Mouse (Mus musculus) liver, embryonic 12.5 days (tissue): Measurements from ENCODE around the gene Gm15093. TPM values are rescaled to one million over a fixed set of nuclear protein-coding genes. Genes with fewer than 3 reads are reported as not detected.
"Not testable (repeated sequence)": the region's sequence is repeated elsewhere in the genome, so short reads cannot be mapped to it uniquely, and the experiment has no call there.

Experiments
- ATAC-seq: fragments of 200-750 bp; cut with Nextera tagmentation; 2 replicates; pipeline ENCODE4 v1.8.0; 2017; ENCODE audit warnings: moderate number of reproducible peaks, mild to moderate bottlenecking, moderate library complexity
- H3K27ac ChIP-seq: fragments of 300-500 bp; sonication (generic); 2 replicates; pipeline ENCODE4 v1.5.1; 2016; ENCODE audit warnings: mild to moderate bottlenecking
- H3K27me3 ChIP-seq: fragments of 300-500 bp; sonication (generic); replicated peaks from 2 replicates; pipeline ENCODE4 v1.6.1; 2016; ENCODE audit warnings: mild to moderate bottlenecking, moderate library complexity
- H3K36me3 ChIP-seq: fragments of 300-500 bp; sonication (generic); 2 replicates; pipeline ENCODE4 v1.6.1; 2016; ENCODE audit warnings: mild to moderate bottlenecking, moderate library complexity
- H3K4me1 ChIP-seq: fragments of 300-500 bp; sonication (generic); 2 replicates; pipeline ENCODE4 v1.6.1; 2016
- H3K4me2 ChIP-seq: fragments of 300-500 bp; sonication (generic); 2 replicates; pipeline ENCODE4 v1.6.1; 2016; ENCODE audit warnings: mild to moderate bottlenecking, moderate library complexity
- H3K4me3 ChIP-seq: fragments of 300-500 bp; sonication (generic); 2 replicates; pipeline ENCODE4 v1.5.1; 2016; ENCODE audit warnings: mild to moderate bottlenecking, moderate library complexity
- H3K9ac ChIP-seq: fragments of 300-500 bp; sonication (generic); 2 replicates; pipeline ENCODE4 v1.6.1; 2016; ENCODE audit warnings: mild to moderate bottlenecking, moderate library complexity
- H3K9me3 ChIP-seq: fragments of 300-500 bp; sonication (generic); replicated peaks from 2 replicates; pipeline ENCODE4 v1.6.1; 2016; ENCODE audit warnings: mild to moderate bottlenecking, moderate library complexity
- WGBS: fragments of 180-500 bp; shearing (Covaris S2); methylation state at CpG from one replicate; pipeline ENCODE4 v1.1.7; 2016; ENCODE audit not compliant: insufficient replicate concordance; 5-methylcytosine and 5-hydroxymethylcytosine counted together
- polyA plus RNA-seq: library from polyadenylated mRNA; unstranded; fragments of >200 nt; fragmentation: Nextera tagmentation; extraction: Ambion mirVana; gene quantifications from 2 replicates; pipeline ENCODE4 v1.2.1, GENCODE M21; 2016

Gm15093 gene
- polyA plus RNA-seq: not detected in 2 replicates

DNA sequence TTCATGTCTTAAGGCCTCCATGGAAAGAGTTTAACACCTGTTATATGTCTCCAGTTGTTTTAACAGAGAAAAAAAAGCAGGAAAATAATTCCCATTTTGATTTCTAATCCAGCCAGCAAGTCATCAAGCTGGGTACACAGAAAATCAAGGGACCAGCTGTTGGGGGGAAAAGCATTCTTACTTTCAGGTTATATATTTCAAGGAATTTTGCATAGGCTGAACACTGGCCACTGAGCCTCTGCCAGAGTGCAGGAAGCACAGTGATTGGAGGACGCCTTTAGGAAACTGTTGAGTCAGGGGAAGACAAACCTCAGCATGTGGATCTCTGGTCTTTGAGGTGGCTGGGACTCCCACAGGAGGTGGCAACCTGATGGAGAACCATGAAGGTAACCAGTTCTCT, at the start of gene Gm15093:
Gm15093 (plus strand) TSS at position 301 of the 400 bp plus-strand sequence.
- not testable (repeated sequence) for H3K4me3 ChIP-seq, H3K9ac ChIP-seq, ATAC-seq, H3K9me3 ChIP-seq, H3K27me3 ChIP-seq, H3K27ac ChIP-seq, H3K36me3 ChIP-seq, H3K4me1 ChIP-seq, H3K4me2 ChIP-seq
- no CpG with 5 or more reads among the region's 1 CpGs for WGBS

Other genes with a start within 250 kb of the Gm15093 start
- not detected in 2 replicates for gene Ott, start 198.1 kb upstream of the Gm15093 start, polyA plus RNA-seq
- gene Gm15085, start 175.2 kb downstream of the Gm15093 start, polyA plus RNA-seq: not detected in 2 replicates